Mouse (Mus musculus): ENCODE measurements around the gene Kif26b. TPM values are rescaled to one million over a fixed set of nuclear protein-coding genes. Genes with fewer than 3 reads are reported as not detected.
A peak's percentile ranks its signal among the peaks of the same experiment; 100 is the strongest.

The Kif26b gene
- polyA plus RNA-seq, 1 experiment, result 15.6 TPM

GRCm38 (mm10) chr1:178689512-178689911, 160.6 kb downstream of the Kif26b start:
- Histone ChIP-seq H3K4me1 (ENCODE audit: control insufficient read depth, insufficient read depth, low read length) (no peaks in the 10 kb centered on the region), H3K27me3 (ENCODE audit: control insufficient read depth, insufficient read depth, low read length) (no peaks in the 10 kb centered on the region), H3K4me3 (replicated peaks; ENCODE audit: insufficient read depth, low read depth, low read length) (no peak overlapping the region), H3K27ac (ENCODE audit: insufficient read depth, low read length) (no peak overlapping the region)
- 74% methylated on average over 4 of the region's 4 CpGs for WGBS
- peak in 1 of 2 experiments; percentile 17 for DNase-seq
- no peak for TF ChIP-seq POLR2A (IDR thresholded peaks at IDR 0.05; ENCODE audit: borderline replicate concordance, insufficient read depth, low read length)
- TF ChIP-seq CTCF (IDR thresholded peaks at IDR 0.05; ENCODE audit: borderline replicate concordance, insufficient read depth, low read depth, low read length), result peak; percentile 55; the same call in 1 of the 2 replicates

- DNase-seq, result no peak
- Histone ChIP-seq H3K27ac (ENCODE audit: insufficient read depth, low read length) (no peak overlapping the region), H3K4me1 (ENCODE audit: control insufficient read depth, insufficient read depth, low read length) (no peaks in the 10 kb centered on the region), H3K4me3 (replicated peaks; ENCODE audit: insufficient read depth, low read depth, low read length) (no peak overlapping the region), H3K27me3 (ENCODE audit: control insufficient read depth, insufficient read depth, low read length) (no peaks in the 10 kb centered on the region)
- 91% methylated on average over 3 of the region's 3 CpGs for WGBS
- TF ChIP-seq POLR2A (IDR thresholded peaks at IDR 0.05; ENCODE audit: borderline replicate concordance, insufficient read depth, low read length) (no peak), CTCF (IDR thresholded peaks at IDR 0.05; ENCODE audit: borderline replicate concordance, insufficient read depth, low read depth, low read length) (no peak)
Measured at GRCm38 (mm10) chr1:178691679-178692078, 162.8 kb downstream of the Kif26b start.

GRCm38 (mm10) chr1:178700102-178700501, 171.2 kb downstream of the Kif26b start:
- no peak for TF ChIP-seq CTCF (IDR thresholded peaks at IDR 0.05; ENCODE audit: borderline replicate concordance, insufficient read depth, low read depth, low read length)
- no peak for TF ChIP-seq POLR2A (IDR thresholded peaks at IDR 0.05; ENCODE audit: borderline replicate concordance, insufficient read depth, low read length)
- no peak for DNase-seq
- Histone ChIP-seq H3K27me3 (ENCODE audit: control insufficient read depth, insufficient read depth, low read length) (no peaks in the 10 kb centered on the region), H3K4me1 (ENCODE audit: control insufficient read depth, insufficient read depth, low read length) (peaks cover 3% of the 10 kb centered on the region; the same call in 1 of the 2 replicates), H3K27ac (ENCODE audit: insufficient read depth, low read length) (no peak overlapping the region), H3K4me3 (replicated peaks; ENCODE audit: insufficient read depth, low read depth, low read length) (no peak overlapping the region)
- 66% methylated on average over 4 of the region's 4 CpGs for WGBS

GRCm38 (mm10) chr1:178703496-178703895, 174.6 kb downstream of the Kif26b start:
- Histone ChIP-seq H3K27me3 (ENCODE audit: control insufficient read depth, insufficient read depth, low read length) (no peaks in the 10 kb centered on the region), H3K4me1 (ENCODE audit: control insufficient read depth, insufficient read depth, low read length) (peaks cover 3% of the 10 kb centered on the region; the same call in 1 of the 2 replicates), H3K27ac (ENCODE audit: insufficient read depth, low read length) (no peak overlapping the region), H3K4me3 (replicated peaks; ENCODE audit: insufficient read depth, low read depth, low read length) (no peak overlapping the region)
- TF ChIP-seq CTCF (IDR thresholded peaks at IDR 0.05; ENCODE audit: borderline replicate concordance, insufficient read depth, low read depth, low read length) (no peak), POLR2A (IDR thresholded peaks at IDR 0.05; ENCODE audit: borderline replicate concordance, insufficient read depth, low read length) (no peak)
- DNase-seq, result no peak
- 88% methylated on average over 8 of the region's 8 CpGs for WGBS

- no peak overlapping the region for H3K4me3 ChIP-seq (replicated peaks; ENCODE audit: insufficient read depth, low read depth, low read length)
- DNase-seq, result no peak
- H3K27ac ChIP-seq (ENCODE audit: insufficient read depth, low read length), result no peak overlapping the region
- no peaks in the 10 kb centered on the region; the same call in 1 of the 2 replicates for H3K4me1 ChIP-seq (ENCODE audit: control insufficient read depth, insufficient read depth, low read length)
- no peaks in the 10 kb centered on the region for H3K27me3 ChIP-seq (ENCODE audit: control insufficient read depth, insufficient read depth, low read length)
- WGBS, result 90% methylated on average over 7 of the region's 7 CpGs
- TF ChIP-seq CTCF (IDR thresholded peaks at IDR 0.05; ENCODE audit: borderline replicate concordance, insufficient read depth, low read depth, low read length) (no peak), POLR2A (IDR thresholded peaks at IDR 0.05; ENCODE audit: borderline replicate concordance, insufficient read depth, low read length) (no peak)
Measured at GRCm38 (mm10) chr1:178707925-178708351, 179.0 kb downstream of the Kif26b start.

GRCm38 (mm10) chr1:178708356-178708755, 179.4 kb downstream of the Kif26b start:
- 97% methylated on average over 1 of the region's 1 CpGs for WGBS
- Histone ChIP-seq H3K27ac (ENCODE audit: insufficient read depth, low read length) (no peak overlapping the region), H3K4me1 (ENCODE audit: control insufficient read depth, insufficient read depth, low read length) (no peaks in the 10 kb centered on the region; the same call in 1 of the 2 replicates), H3K4me3 (replicated peaks; ENCODE audit: insufficient read depth, low read depth, low read length) (no peak overlapping the region), H3K27me3 (ENCODE audit: control insufficient read depth, insufficient read depth, low read length) (no peaks in the 10 kb centered on the region)
- DNase-seq, result no peak
- TF ChIP-seq CTCF (IDR thresholded peaks at IDR 0.05; ENCODE audit: borderline replicate concordance, insufficient read depth, low read depth, low read length) (no peak), POLR2A (IDR thresholded peaks at IDR 0.05; ENCODE audit: borderline replicate concordance, insufficient read depth, low read length) (no peak)

GRCm38 (mm10) chr1:178712189-178712873, 183.4 kb downstream of the Kif26b start:
- no peak overlapping the region for H3K4me3 ChIP-seq (replicated peaks; ENCODE audit: insufficient read depth, low read depth, low read length)
- DNase-seq, result no peak
- H3K27ac ChIP-seq (ENCODE audit: insufficient read depth, low read length), result no peak overlapping the region
- no peaks in the 10 kb centered on the region; the same call in 1 of the 2 replicates for H3K4me1 ChIP-seq (ENCODE audit: control insufficient read depth, insufficient read depth, low read length)
- no peaks in the 10 kb centered on the region for H3K27me3 ChIP-seq (ENCODE audit: control insufficient read depth, insufficient read depth, low read length)
- 87% methylated on average over 9 of the region's 9 CpGs for WGBS
- no peak for TF ChIP-seq CTCF (IDR thresholded peaks at IDR 0.05; ENCODE audit: borderline replicate concordance, insufficient read depth, low read depth, low read length)
- no peak for TF ChIP-seq POLR2A (IDR thresholded peaks at IDR 0.05; ENCODE audit: borderline replicate concordance, insufficient read depth, low read length)

- Histone ChIP-seq H3K4me1 (ENCODE audit: control insufficient read depth, insufficient read depth, low read length) (no peaks in the 10 kb centered on the region; the same call in 1 of the 2 replicates), H3K4me3 (replicated peaks; ENCODE audit: insufficient read depth, low read depth, low read length) (no peak overlapping the region), H3K27ac (ENCODE audit: insufficient read depth, low read length) (no peak overlapping the region), H3K27me3 (ENCODE audit: control insufficient read depth, insufficient read depth, low read length) (no peaks in the 10 kb centered on the region)
- 96% methylated on average over 5 of the region's 5 CpGs for WGBS
- TF ChIP-seq CTCF (IDR thresholded peaks at IDR 0.05; ENCODE audit: borderline replicate concordance, insufficient read depth, low read depth, low read length), result no peak
- TF ChIP-seq POLR2A (IDR thresholded peaks at IDR 0.05; ENCODE audit: borderline replicate concordance, insufficient read depth, low read length), result no peak
- no peak for DNase-seq
Measured at GRCm38 (mm10) chr1:178714209-178714608, 185.3 kb downstream of the Kif26b start.

Measured in cerebellum, adult 2 months (tissue).